Mouse (Mus musculus): ENCODE results near the gene E430018J23Rik. TPM values are rescaled to one million over a fixed set of nuclear protein-coding genes. Genes with fewer than 3 reads are reported as not detected.
A peak's percentile ranks its signal among the peaks of the same experiment; 100 is the strongest.
"Not testable (repeated sequence)": the region's sequence is repeated elsewhere in the genome, so short reads cannot be mapped to it uniquely, and the experiment has no call there.

The E430018J23Rik gene
- total and polyA plus RNA-seq, 3 experiments = 3.1 to 4.0 (median 3.5) TPM

DNA sequence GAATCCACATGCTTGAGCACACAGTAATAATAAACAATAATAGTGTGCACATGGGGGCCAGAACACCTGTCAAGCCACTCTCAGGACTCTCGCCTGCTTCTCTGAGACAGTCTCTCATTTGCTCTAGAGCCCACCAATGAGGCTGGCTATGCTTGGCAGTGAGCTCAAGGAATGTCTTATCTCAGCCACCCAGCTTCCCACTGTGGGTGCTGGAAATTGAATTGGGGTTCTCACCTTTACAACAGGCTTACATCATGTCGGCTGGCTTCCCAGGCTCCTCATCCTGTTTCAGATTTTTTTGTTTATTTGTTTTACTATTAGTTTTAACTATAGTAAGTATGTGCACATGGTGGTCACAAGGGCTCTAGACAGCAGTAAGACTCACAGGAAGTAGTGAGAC is 22.2 kb downstream of the E430018J23Rik start:
- peaks cover 1% of the 10 kb centered on the region; the same call in 1 of the 2 replicates for H3K4me1 ChIP-seq (ENCODE audit: control insufficient read depth, insufficient read depth, low read length)
- intact Hi-C loops (cut with DNase I) = no loop called here
- no peak overlapping the region for H3K9ac ChIP-seq (ENCODE audit: low read depth, low read length)
- TF ChIP-seq EP300 (IDR thresholded peaks at IDR 0.05; ENCODE audit: insufficient read depth, low read depth, low read length) = no peak
- no peak for TF ChIP-seq CTCF (IDR thresholded peaks at IDR 0.05)
- TF ChIP-seq POLR2A (IDR thresholded peaks at IDR 0.05; ENCODE audit: insufficient read depth, low read depth, low read length) = no peak
- H3K27ac ChIP-seq = no peak overlapping the region
- no peak overlapping the region for H3K4me3 ChIP-seq
- no peaks in the 10 kb centered on the region for H3K79me2 ChIP-seq (replicated peaks; ENCODE audit: control insufficient read depth, insufficient read depth, low read length)
- H3K36me3 ChIP-seq (ENCODE audit: control insufficient read depth, insufficient read depth, low read length) = no peaks in the 10 kb centered on the region
- DNase-seq = no peak
- WGBS = 64% methylated on average over 2 of the region's 2 CpGs
- H3K27me3 ChIP-seq (ENCODE audit: control insufficient read depth, insufficient read depth, low read length) = no peaks in the 10 kb centered on the region

DNA sequence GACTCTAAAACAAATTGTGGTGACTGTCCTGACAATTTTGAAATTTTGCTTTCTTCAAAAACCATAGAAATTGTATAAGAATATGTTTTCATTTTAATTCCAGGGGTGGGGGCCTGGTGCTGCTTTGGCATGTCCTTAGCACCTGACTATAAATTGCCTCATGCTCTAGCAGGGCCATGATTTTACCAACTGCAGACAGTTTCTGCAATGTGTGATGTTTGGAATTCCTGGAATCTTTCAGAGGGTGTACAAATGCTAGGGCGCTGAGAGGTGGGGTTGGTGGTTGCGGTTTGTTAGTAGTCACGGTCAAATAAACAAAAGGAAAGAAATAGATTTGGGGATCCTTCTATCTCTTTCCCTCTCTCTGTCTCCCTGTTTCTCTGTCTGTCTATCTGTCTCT is 27.2 kb downstream of the E430018J23Rik start:
- Histone ChIP-seq H3K36me3 (ENCODE audit: control insufficient read depth, insufficient read depth, low read length) (no peaks in the 10 kb centered on the region), H3K4me3 (no peak overlapping the region), H3K27ac (no peak overlapping the region), H3K79me2 (replicated peaks; ENCODE audit: control insufficient read depth, insufficient read depth, low read length) (no peaks in the 10 kb centered on the region), H3K9ac (ENCODE audit: low read depth, low read length) (no peak overlapping the region), H3K4me1 (ENCODE audit: control insufficient read depth, insufficient read depth, low read length) (no peaks in the 10 kb centered on the region), H3K27me3 (ENCODE audit: control insufficient read depth, insufficient read depth, low read length) (no peaks in the 10 kb centered on the region)
- DNase-seq = no peak
- TF ChIP-seq EP300 (IDR thresholded peaks at IDR 0.05; ENCODE audit: insufficient read depth, low read depth, low read length) (no peak), CTCF (IDR thresholded peaks at IDR 0.05) (no peak), POLR2A (IDR thresholded peaks at IDR 0.05; ENCODE audit: insufficient read depth, low read depth, low read length) (no peak)
- intact Hi-C loops (cut with DNase I) = no loop called here
- WGBS = 64% methylated on average over 3 of the region's 3 CpGs

DNA sequence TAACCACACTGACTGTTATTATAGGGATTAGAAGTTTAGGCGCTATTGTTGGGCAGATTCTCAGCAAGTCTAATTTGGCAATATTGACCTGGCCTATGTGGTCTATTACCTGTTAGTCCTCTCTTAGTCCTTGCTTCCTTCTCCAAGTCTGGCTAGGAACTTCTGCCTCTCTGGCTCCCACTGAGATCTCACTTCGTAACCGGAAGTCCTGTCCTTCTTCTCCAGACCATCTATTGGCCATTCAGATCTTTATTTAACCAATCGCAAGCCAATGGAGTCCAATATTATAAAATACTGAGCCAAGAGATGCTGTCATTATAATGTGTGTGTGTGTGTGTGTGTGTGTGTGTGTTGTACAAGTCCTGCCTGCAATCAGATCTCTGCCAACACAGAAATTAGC is 29.3 kb downstream of the E430018J23Rik start:
- no peak overlapping the region for H3K9ac ChIP-seq (ENCODE audit: low read depth, low read length)
- H3K36me3 ChIP-seq (ENCODE audit: control insufficient read depth, insufficient read depth, low read length) = no peaks in the 10 kb centered on the region
- H3K27me3 ChIP-seq (ENCODE audit: control insufficient read depth, insufficient read depth, low read length) = no peaks in the 10 kb centered on the region
- peak in 1 of 2 experiments; percentile 23 for DNase-seq
- no peaks in the 10 kb centered on the region for H3K79me2 ChIP-seq (replicated peaks; ENCODE audit: control insufficient read depth, insufficient read depth, low read length)
- WGBS = 69% methylated on average over 4 of the region's 4 CpGs
- peak overlapping the region; percentile 34; the same call in 1 of the 2 replicates for H3K4me3 ChIP-seq
- no peaks in the 10 kb centered on the region for H3K4me1 ChIP-seq (ENCODE audit: control insufficient read depth, insufficient read depth, low read length)
- no peak overlapping the region; the same call in 1 of the 2 replicates for H3K27ac ChIP-seq
- TF ChIP-seq POLR2A (IDR thresholded peaks at IDR 0.05; ENCODE audit: insufficient read depth, low read depth, low read length) (peak; percentile 66; the same call in 1 of the 2 replicates), CTCF (IDR thresholded peaks at IDR 0.05) (no peak), EP300 (IDR thresholded peaks at IDR 0.05; ENCODE audit: insufficient read depth, low read depth, low read length) (no peak)
- intact Hi-C loops (cut with DNase I) = loop anchor here (5.0 kb wide), 2 partner anchors 43 to 148 kb away; partner anchors contain the start of genes Srcap and Zfp764

DNA sequence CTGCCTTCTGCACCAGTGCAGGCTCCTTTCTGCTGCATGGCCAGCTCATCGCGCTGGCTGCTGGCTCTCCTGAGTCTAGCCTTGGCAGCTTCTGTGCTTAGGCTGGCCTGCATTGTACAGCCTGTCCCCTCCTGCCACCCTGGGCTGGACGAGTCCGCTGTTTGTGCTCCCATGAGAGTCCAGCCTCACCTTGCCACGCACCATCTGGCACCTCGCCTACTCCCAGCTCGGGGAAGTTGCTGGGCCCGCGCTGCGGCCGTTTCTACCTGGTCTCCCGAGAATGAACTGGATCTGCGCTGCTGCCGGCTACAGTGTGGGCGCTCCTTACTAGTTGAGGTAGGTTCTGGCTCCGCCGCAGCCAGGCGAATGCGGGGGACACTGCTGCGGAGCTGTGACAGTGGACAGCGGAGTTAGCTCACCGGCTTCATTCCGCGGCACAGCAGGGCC is 29.9 kb downstream of the E430018J23Rik start:
- intact Hi-C loops (cut with DNase I) = loop anchor here (5.0 kb wide), 2 partner anchors 44 to 149 kb away; partner anchors contain the start of genes Srcap and Zfp764
- peak; percentile 14 to 47 for DNase-seq

DNA sequence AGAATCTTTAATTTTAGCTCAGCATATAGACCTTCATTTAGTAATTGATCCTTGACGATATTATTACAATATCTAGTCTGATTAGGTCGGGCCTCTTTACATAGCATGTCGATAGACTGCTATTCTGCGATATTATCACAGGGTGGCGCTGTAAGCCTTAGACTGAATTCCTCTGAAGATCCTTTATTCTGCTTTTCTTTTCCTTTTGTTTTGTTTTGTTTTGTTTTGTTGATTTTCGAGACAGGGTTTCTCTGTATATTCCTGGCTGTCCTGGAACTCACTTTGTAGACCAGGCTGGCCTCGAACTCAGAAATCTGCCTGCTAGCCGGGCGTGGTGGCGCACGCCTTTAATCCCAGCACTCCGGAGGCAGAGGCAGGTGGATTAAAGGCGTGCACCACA is 31.0 kb downstream of the E430018J23Rik start:
- peak in 1 of 2 experiments; percentile 18 for DNase-seq
- H3K27me3 ChIP-seq (ENCODE audit: control insufficient read depth, insufficient read depth, low read length) = not testable (repeated sequence)
- WGBS = 19% methylated on average over 13 of the region's 13 CpGs

More for the DNA sequence above, 29.9 kb downstream of the E430018J23Rik start:
- Histone ChIP-seq H3K27ac (peak overlapping the region; percentile 33; the same call in 1 of the 2 replicates), H3K79me2 (replicated peaks; ENCODE audit: control insufficient read depth, insufficient read depth, low read length) (no peaks in the 10 kb centered on the region), H3K36me3 (ENCODE audit: control insufficient read depth, insufficient read depth, low read length) (no peaks in the 10 kb centered on the region), H3K9ac (ENCODE audit: low read depth, low read length) (peak overlapping the region; percentile 75), H3K4me3 (peak overlapping the region; percentile 34), H3K4me1 (ENCODE audit: control insufficient read depth, insufficient read depth, low read length) (no peaks in the 10 kb centered on the region), H3K27me3 (ENCODE audit: control insufficient read depth, insufficient read depth, low read length) (no peaks in the 10 kb centered on the region)
- TF ChIP-seq CTCF (IDR thresholded peaks at IDR 0.05) (no peak), EP300 (IDR thresholded peaks at IDR 0.05; ENCODE audit: insufficient read depth, low read depth, low read length) (no peak), POLR2A (IDR thresholded peaks at IDR 0.05; ENCODE audit: insufficient read depth, low read depth, low read length) (no peak)
- 8% methylated on average over 24 of the region's 24 CpGs for WGBS

DNA sequence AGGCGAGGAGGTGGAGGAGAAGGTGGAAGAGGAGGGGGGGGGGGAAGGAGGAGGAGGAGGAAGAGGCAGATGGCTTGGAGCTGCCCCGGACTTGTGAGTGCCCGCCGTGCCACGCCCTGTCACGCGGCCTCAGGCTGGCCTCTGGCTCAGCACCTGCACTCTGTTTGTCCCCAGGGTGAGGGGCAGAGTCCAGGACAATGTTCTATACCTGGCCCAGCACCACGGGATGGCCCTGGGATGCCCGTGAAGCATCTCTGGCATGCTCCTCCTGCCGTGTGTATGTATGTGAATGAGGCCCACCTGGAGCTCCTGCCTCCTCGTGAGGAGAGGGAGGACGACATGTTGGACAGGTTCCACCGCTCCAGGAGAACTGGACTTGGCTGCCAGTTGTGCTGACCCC is 32.0 kb downstream of the E430018J23Rik start:
- no peaks in the 10 kb centered on the region for H3K79me2 ChIP-seq (replicated peaks; ENCODE audit: control insufficient read depth, insufficient read depth, low read length)
- no peaks in the 10 kb centered on the region for H3K36me3 ChIP-seq (ENCODE audit: control insufficient read depth, insufficient read depth, low read length)
- no peak for DNase-seq
- H3K27me3 ChIP-seq (ENCODE audit: control insufficient read depth, insufficient read depth, low read length) = no peaks in the 10 kb centered on the region
- H3K4me1 ChIP-seq (ENCODE audit: control insufficient read depth, insufficient read depth, low read length) = no peaks in the 10 kb centered on the region
- no peak overlapping the region for H3K4me3 ChIP-seq
- TF ChIP-seq POLR2A (IDR thresholded peaks at IDR 0.05; ENCODE audit: insufficient read depth, low read depth, low read length) (no peak), EP300 (IDR thresholded peaks at IDR 0.05; ENCODE audit: insufficient read depth, low read depth, low read length) (no peak)
- intact Hi-C loops (cut with DNase I) = loop anchor here (5.0 kb wide), 2 partner anchors 46 to 151 kb away; partner anchors contain the start of genes Srcap and Zfp764
- H3K9ac ChIP-seq (ENCODE audit: low read depth, low read length) = no peak overlapping the region
- WGBS = 51% methylated on average over 13 of the region's 13 CpGs
- no peak overlapping the region for H3K27ac ChIP-seq

More for the DNA sequence above, 31.0 kb downstream of the E430018J23Rik start:
- not testable (repeated sequence) for H3K79me2 ChIP-seq (replicated peaks; ENCODE audit: control insufficient read depth, insufficient read depth, low read length); H3K27ac ChIP-seq; H3K36me3 ChIP-seq (ENCODE audit: control insufficient read depth, insufficient read depth, low read length); H3K4me1 ChIP-seq (ENCODE audit: control insufficient read depth, insufficient read depth, low read length); H3K9ac ChIP-seq (ENCODE audit: low read depth, low read length)
- TF ChIP-seq CTCF (IDR thresholded peaks at IDR 0.05) = peak; percentile 95
- H3K4me3 ChIP-seq = peak overlapping the region; percentile 22
- intact Hi-C loops (cut with DNase I) = loop anchor here (1.0 to 5.0 kb wide), 3 partner anchors 45 to 150 kb away; partner anchors contain the start of genes Srcap and Zfp764
